Mouse (Mus musculus) heart, postnatal 0 days (tissue): ENCODE results near the gene Alg10b. TPM values are rescaled to one million over a fixed set of nuclear protein-coding genes. Genes with fewer than 3 reads are reported as not detected.

Experiments used
- ATAC-seq: fragments of 200-750 bp; cut with Nextera tagmentation; 2 replicates; pipeline ENCODE4 v1.8.0; 2017; ENCODE audit warnings: low read depth, moderate number of reproducible peaks, moderate library complexity; ENCODE audit not compliant: insufficient read depth
- DNase-seq: peaks from one replicate; pipeline ENCODE4 v3.0.0-alpha.2; 2016; ENCODE audit warnings: low spot score
- H3K27ac ChIP-seq: fragments of 300-500 bp; sonication (generic); 2 replicates; pipeline ENCODE4 v1.5.1; 2014; ENCODE audit warnings: low read depth, mild to moderate bottlenecking
- H3K27me3 ChIP-seq: fragments of 300-500 bp; sonication (generic); 2 replicates; pipeline ENCODE4 v1.6.1; 2014; ENCODE audit warnings: low read length, mixed read lengths; ENCODE audit not compliant: control insufficient read depth, insufficient read depth
- H3K36me3 ChIP-seq: fragments of 300-500 bp; sonication (generic); replicated peaks from 2 replicates; pipeline ENCODE4 v1.6.1; 2014; ENCODE audit warnings: low read length, mixed read lengths; ENCODE audit not compliant: control insufficient read depth, insufficient read depth
- H3K4me1 ChIP-seq: fragments of 300-500 bp; sonication (generic); 2 replicates; pipeline ENCODE4 v1.6.1; 2014; ENCODE audit warnings: antibody characterized with exemption; ENCODE audit not compliant: control insufficient read depth, insufficient read depth
- H3K4me2 ChIP-seq: fragments of 300-500 bp; sonication (generic); 2 replicates; pipeline ENCODE4 v1.6.1; 2014; ENCODE audit warnings: low read depth, mild to moderate bottlenecking, low read length, moderate library complexity
- H3K4me3 ChIP-seq: fragments of 300-500 bp; sonication (generic); 2 replicates; pipeline ENCODE4 v1.5.1; 2014; ENCODE audit warnings: low read depth, low read length
- H3K9ac ChIP-seq: fragments of 300-500 bp; sonication (generic); replicated peaks from 2 replicates; pipeline ENCODE4 v1.6.1; 2014; ENCODE audit warnings: low read depth, low read length, mixed read lengths
- H3K9me3 ChIP-seq: fragments of 300-500 bp; sonication (generic); replicated peaks from 2 replicates; pipeline ENCODE4 v1.6.1; 2016; ENCODE audit warnings: low read length; ENCODE audit not compliant: control insufficient read depth
- CTCF ChIP-seq: IDR thresholded peaks from 2 replicates; pipeline ENCODE4 v1.5.1; 2016; ENCODE audit warnings: antibody characterized with exemption, control low read depth, low read depth
- EP300 ChIP-seq: IDR thresholded peaks from 2 replicates; pipeline ENCODE4 v1.6.1; 2016; ENCODE audit warnings: antibody characterized with exemption, low read depth
- WGBS: fragments of 180-500 bp; shearing (Covaris S2); extraction: QIAGEN DNeasy Blood & Tissue Kit; methylation state at CpG from one replicate; pipeline ENCODE4 v1.1.7; 2014; 5-methylcytosine and 5-hydroxymethylcytosine counted together
- microRNA-seq: library from miRNA; unstranded; fragments of <30 nt; microRNA quantifications from one replicate; pipeline ENCODE4, GENCODE M21; 2016
- polyA plus RNA-seq: library from polyadenylated mRNA; unstranded; fragments of >200 nt; fragmentation: Nextera tagmentation; extraction: Ambion mirVana; gene quantifications from 2 replicates; pipeline ENCODE4 v1.2.1, GENCODE M21; 2015
- total RNA-seq: library from RNA; depleted of rRNA; stranded (reverse); fragments of >200 nt; gene quantifications from 2 replicates; pipeline ENCODE4 v1.2.3, GENCODE M21; 2014; ENCODE audit warnings: low replicate concordance

The Alg10b gene
- total and polyA plus RNA-seq, 2 experiments from 2014 or later: 12.5 to 26.1 TPM

- Histone ChIP-seq H3K4me1 (no peaks in the 10 kb centered on the region), H3K4me2 (no peak overlapping the region), H3K36me3 (no peaks in the 10 kb centered on the region), H3K9ac (no peak overlapping the region), H3K27me3 (no peaks in the 10 kb centered on the region), H3K9me3 (no peaks in the 10 kb centered on the region), H3K27ac (no peak overlapping the region), H3K4me3 (no peak overlapping the region)
- no peak for ATAC-seq
- WGBS: 12% methylated on average over 6 of the region's 6 CpGs
- no peak for DNase-seq
- TF ChIP-seq CTCF (peak; percentile 87), EP300 (no peak)
Measured at GRCm38 (mm10) chr15:90214913-90215312, 9.2 kb upstream of the Alg10b start.

- H3K4me1 ChIP-seq: peaks cover 11% of the 10 kb centered on the region; the same call in 1 of the 2 replicates
Measured at GRCm38 (mm10) chr15:90225058-90225575, 1.0 kb downstream of the Alg10b start.

GRCm38 (mm10) chr15:90237657-90238056 is 13.5 kb downstream of the Alg10b start:
- no peak for TF ChIP-seq EP300
- peak; percentile 54 for TF ChIP-seq CTCF
- H3K9ac ChIP-seq: no peak overlapping the region
- DNase-seq (peak; percentile 26), ATAC-seq (no peak)
- no peaks in the 10 kb centered on the region for H3K27me3 ChIP-seq
- no peaks in the 10 kb centered on the region for H3K9me3 ChIP-seq
- whole genome bisulfite sequencing: 35% methylated on average over 2 of the region's 2 CpGs
- H3K27ac ChIP-seq: no peak overlapping the region
- H3K4me2 ChIP-seq: no peak overlapping the region
- H3K36me3 ChIP-seq: peaks cover 13% of the 10 kb centered on the region; the same call in 1 of the 2 replicates
- H3K4me3 ChIP-seq: no peak overlapping the region
- no peaks in the 10 kb centered on the region for H3K4me1 ChIP-seq

More at GRCm38 (mm10) chr15:90225058-90225575, 1.0 kb downstream of the Alg10b start:
- WGBS: 65% methylated on average over 4 of the region's 4 CpGs
- Histone ChIP-seq H3K4me3 (peak overlapping the region; percentile 85), H3K9ac (peak overlapping the region; percentile 97), H3K27ac (no peak overlapping the region), H3K27me3 (no peaks in the 10 kb centered on the region), H3K4me2 (peak overlapping the region; percentile 90), H3K36me3 (peaks cover 30% of the 10 kb centered on the region), H3K9me3 (no peaks in the 10 kb centered on the region)
- ATAC-seq (no peak), DNase-seq (peak; percentile 36)
- TF ChIP-seq EP300 (no peak), CTCF (peak; percentile 42)

GRCm38 (mm10) chr15:90244081-90244480 is 20.0 kb downstream of the Alg10b start:
- no peak overlapping the region for H3K9ac ChIP-seq
- WGBS: 85% methylated on average over 5 of the region's 5 CpGs
- no peak for ATAC-seq

GRCm38 (mm10) chr15:90249694-90250093 is 25.6 kb downstream of the Alg10b start:
- ATAC-seq: no peak
- no peaks in the 10 kb centered on the region for H3K27me3 ChIP-seq
- H3K4me3 ChIP-seq: no peak overlapping the region
- H3K27ac ChIP-seq: no peak overlapping the region
- H3K4me2 ChIP-seq: no peak overlapping the region
- peak; percentile 93 for TF ChIP-seq CTCF
- TF ChIP-seq EP300: no peak
- no peak overlapping the region for H3K9ac ChIP-seq
- WGBS: 45% methylated on average over 3 of the region's 3 CpGs
- no peaks in the 10 kb centered on the region for H3K36me3 ChIP-seq
- H3K9me3 ChIP-seq: no peaks in the 10 kb centered on the region
- peak; percentile 50 for DNase-seq
- no peaks in the 10 kb centered on the region for H3K4me1 ChIP-seq

More at GRCm38 (mm10) chr15:90244081-90244480, 20.0 kb downstream of the Alg10b start:
- H3K4me3 ChIP-seq: no peak overlapping the region
- H3K9me3 ChIP-seq: no peaks in the 10 kb centered on the region
- TF ChIP-seq CTCF: no peak
- TF ChIP-seq EP300: no peak
- no peaks in the 10 kb centered on the region for H3K4me1 ChIP-seq
- H3K36me3 ChIP-seq: no peaks in the 10 kb centered on the region
- H3K27me3 ChIP-seq: no peaks in the 10 kb centered on the region
- no peak overlapping the region for H3K27ac ChIP-seq
- H3K4me2 ChIP-seq: no peak overlapping the region
- DNase-seq: no peak

- Histone ChIP-seq H3K27ac (no peak overlapping the region), H3K27me3 (no peaks in the 10 kb centered on the region), H3K9me3 (no peaks in the 10 kb centered on the region), H3K4me1 (no peaks in the 10 kb centered on the region), H3K4me3 (no peak overlapping the region), H3K36me3 (no peaks in the 10 kb centered on the region), H3K4me2 (no peak overlapping the region), H3K9ac (no peak overlapping the region)
- DNase-seq: no peak
- 87% methylated on average over 7 of the region's 7 CpGs for WGBS
- TF ChIP-seq EP300 (no peak), CTCF (no peak)
- ATAC-seq: no peak
Measured at GRCm38 (mm10) chr15:90282876-90283275, 58.8 kb downstream of the Alg10b start.

Small RNA genes lying within 50 kb of the gene (microRNA-seq; reads per million reads assigned to microRNA genes)
- not detected for gene Mir7648
